Mouse (Mus musculus): ENCODE results near the gene Ddo.

DNA sequence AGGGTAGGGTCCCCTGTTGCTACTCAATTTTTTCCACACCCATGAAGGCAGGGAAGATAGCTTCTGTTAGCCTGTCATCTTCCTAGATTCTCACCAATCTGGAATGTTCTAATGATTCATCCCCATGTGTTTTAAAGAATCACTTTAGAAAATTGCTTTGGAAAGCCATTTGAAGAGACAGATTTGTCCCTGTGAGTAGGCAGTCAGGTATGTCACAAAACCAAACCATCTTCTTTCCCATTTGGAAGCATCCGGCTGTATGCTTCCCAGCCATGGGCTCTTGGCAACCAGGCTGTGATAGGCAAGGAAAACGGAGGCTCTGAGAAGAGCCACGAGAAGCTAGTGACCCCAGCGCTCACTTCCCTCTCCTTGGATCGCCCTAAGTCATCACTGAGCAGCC lies 100.4 kb downstream of the Ddo start:
- no peak for TF ChIP-seq CTCF (conservative IDR thresholded peaks at IDR 0.05; ENCODE audit: low read length)
- no peak for TF ChIP-seq POU5F1 (IDR thresholded peaks at IDR 0.05; ENCODE audit: borderline replicate concordance, low read length)

All from E14TG2a.4 (cell line).